ENCODE assay signal across 22 mouse cellular contexts in the genomic region with DNA sequence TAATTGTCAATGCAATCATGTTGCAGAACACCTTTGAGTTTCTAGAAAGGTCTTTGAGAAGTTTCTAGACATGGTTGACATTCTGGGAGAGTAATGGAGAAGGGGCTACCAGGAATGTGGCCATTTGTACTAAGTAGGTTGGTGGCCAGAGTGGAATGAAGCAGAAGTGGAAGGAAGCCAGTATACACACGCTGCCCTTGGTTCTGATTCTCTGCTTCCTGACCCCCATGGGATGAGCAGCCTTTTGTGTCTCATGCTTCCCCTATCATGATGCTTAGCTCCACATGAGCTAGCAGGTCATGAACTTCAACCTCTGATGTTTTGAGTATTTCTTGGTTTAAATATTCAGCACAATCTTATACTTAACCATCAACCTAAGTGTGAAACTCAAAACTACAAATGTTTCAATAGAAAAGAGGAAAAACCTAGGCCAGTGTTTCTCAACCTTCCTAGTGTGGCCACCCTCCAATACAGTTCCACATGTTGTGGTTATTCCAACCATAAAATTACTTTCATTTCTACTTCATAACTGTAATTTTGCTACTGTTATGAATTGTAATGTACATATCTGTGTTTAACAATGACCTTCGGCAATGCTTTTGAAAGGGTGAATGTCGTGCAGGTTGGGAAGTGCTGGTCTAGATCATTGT.
DNase-seq lines count a peak whose midpoint lies in the region; ATAC-seq lines count a peak whose summit lies in the region.
"Had no signal": no experiment of that assay in that cellular context is flagged by ENCODE, and none has a peak within 500 bp of the region (broad histone marks: within the 10 kb centered on the region; RNA-seq: fewer than 3 reads in every experiment).

No protein-coding gene starts in this region.

- H3K9ac ChIP-seq in forebrain, embryonic 13.5 days: no peak overlapping the region

- no peaks in the 10 kb centered on the region for H3K36me3 ChIP-seq in forebrain, embryonic 13.5 days (ENCODE audit: poor library complexity, severe bottlenecking)
- H3K36me3 ChIP-seq: G1E had no signal

- H3K27me3 ChIP-seq in forebrain, embryonic 13.5 days: no peaks in the 10 kb centered on the region
- H3K27me3 ChIP-seq: CH12.LX, Patski had no signal

- no peaks in the 10 kb centered on the region for H3K4me1 ChIP-seq in forebrain, embryonic 13.5 days

- H3K27ac ChIP-seq in forebrain, embryonic 13.5 days: no peak overlapping the region

- ATAC-seq in common myeloid progenitor, adult 5-6 weeks (replicated peaks; ENCODE audit: low read depth, poor library complexity, severe bottlenecking): peak; percentile 54
- peak; percentile 90 for ATAC-seq in granulocyte monocyte progenitor cell, adult 5-6 weeks (replicated peaks; ENCODE audit: poor library complexity, severe bottlenecking)
- peak; percentile 84 for ATAC-seq in megakaryocyte, adult 5-6 weeks (ENCODE audit: poor library complexity, severe bottlenecking)
- ATAC-seq in megakaryocyte progenitor cell, adult 5-6 weeks (replicated peaks; ENCODE audit: poor library complexity): peak; percentile 83
- ATAC-seq in forebrain, embryonic 13.5 days: no peak
- no peak for ATAC-seq in activated CD4-positive, CD25-positive, alpha-beta regulatory T cell, adult 4 months
- ATAC-seq: CD4-positive, CD25-positive, alpha-beta regulatory T cell, adult 4 months; Patski had no signal

- no peak overlapping the region for H3K4me3 ChIP-seq in forebrain, embryonic 13.5 days

- H3K9me3 ChIP-seq in forebrain, embryonic 13.5 days (replicated peaks): no peaks in the 10 kb centered on the region
- H3K9me3 ChIP-seq: G1E had no signal

- no peak overlapping the region for H3K4me2 ChIP-seq in forebrain, embryonic 13.5 days

- DNase-seq in frontal cortex, postnatal 10 days (ENCODE audit: low spot score in 2 of 2): no peak
- no peak for DNase-seq in heart, adult 18-20 months
- DNase-seq: adrenal gland, adult 2 months; adrenal gland, adult 8-10 months; adrenal gland, postnatal 10 days; adrenal gland, postnatal 14 days; adrenal gland, postnatal 25 days; adrenal gland, postnatal 36 days; B cell, adult 2 months; cerebellum, adult 11 months; cerebellum, adult 11-12 months; cerebellum, adult 18-20 months had no signal

- 93% methylated on average over 3 of the region's 3 CpGs for WGBS in forebrain, embryonic 13.5 days

Comparison
In these comparisons a context has a peak if more than half of its experiments do, and no peak if none do; other contexts are left out.
1. ATAC-seq: peak in common myeloid progenitor, adult 5-6 weeks (single experiment), granulocyte monocyte progenitor cell, adult 5-6 weeks (single experiment), megakaryocyte, adult 5-6 weeks (single experiment) and megakaryocyte progenitor cell, adult 5-6 weeks (single experiment); none in forebrain, embryonic 13.5 days (single experiment) and activated CD4-positive, CD25-positive, alpha-beta regulatory T cell, adult 4 months (single experiment).